Mouse (Mus musculus): ENCODE measurements around the gene Duoxa2.
A peak's percentile ranks its signal among the peaks of the same experiment; 100 is the strongest.
"Not testable (repeated sequence)": the region's sequence is repeated elsewhere in the genome, so short reads cannot be mapped to it uniquely, and the experiment has no call there.

Gene Duoxa2

GRCm38 (mm10) chr2:122309647-122310046 lies 10.9 kb downstream of the Duoxa2 start:
- no peak for DNase-seq

- DNase-seq: no peak
Observed at GRCm38 (mm10) chr2:122311561-122311960, 12.9 kb downstream of the Duoxa2 start.

GRCm38 (mm10) chr2:122312722-122313417 lies 14.2 kb downstream of the Duoxa2 start:
- DNase-seq: peak in 1 of 2 experiments; percentile 49

- no peak for DNase-seq
Observed at GRCm38 (mm10) chr2:122313536-122313935, 14.8 kb downstream of the Duoxa2 start, which contains the start of gene Duoxa1. Gene Duoxa1, minus strand, starts transcription at chr2:122313730.

- DNase-seq: no peak
Observed at GRCm38 (mm10) chr2:122315372-122315771, 16.7 kb downstream of the Duoxa2 start, which contains the start of gene Duox1. Gene Duox1, plus strand, starts transcription at chr2:122315672.

GRCm38 (mm10) chr2:122317384-122317783 lies 18.7 kb downstream of the Duoxa2 start:
- DNase-seq: no peak

- DNase-seq: no peak
Observed at GRCm38 (mm10) chr2:122323960-122324359, 25.3 kb downstream of the Duoxa2 start.

GRCm38 (mm10) chr2:122324586-122324985 lies 25.9 kb downstream of the Duoxa2 start:
- no peak for DNase-seq

GRCm38 (mm10) chr2:122325361-122325760 lies 26.7 kb downstream of the Duoxa2 start:
- no peak for DNase-seq

GRCm38 (mm10) chr2:122327986-122328385 lies 29.3 kb downstream of the Duoxa2 start:
- no peak for DNase-seq

- not testable (repeated sequence) for DNase-seq
Observed at GRCm38 (mm10) chr2:122330317-122330716, 31.6 kb downstream of the Duoxa2 start.

- DNase-seq: no peak
Observed at GRCm38 (mm10) chr2:122332222-122332621, 33.5 kb downstream of the Duoxa2 start.

GRCm38 (mm10) chr2:122334170-122334569 lies 35.5 kb downstream of the Duoxa2 start:
- DNase-seq: no peak

- no peak for DNase-seq
Observed at GRCm38 (mm10) chr2:122337291-122337690, 38.6 kb downstream of the Duoxa2 start.

- no peak for DNase-seq
Observed at GRCm38 (mm10) chr2:122345106-122345893, 46.6 kb downstream of the Duoxa2 start.

GRCm38 (mm10) chr2:122346164-122346563 lies 47.5 kb downstream of the Duoxa2 start:
- DNase-seq: not testable (repeated sequence)

- no peak for DNase-seq
Observed at GRCm38 (mm10) chr2:122347257-122347656, 48.6 kb downstream of the Duoxa2 start.

- peak; percentile 68 to 75 for DNase-seq
Observed at GRCm38 (mm10) chr2:122348531-122349131, 49.9 kb downstream of the Duoxa2 start.

- no peak for DNase-seq
Observed at GRCm38 (mm10) chr2:122349136-122349785, 50.6 kb downstream of the Duoxa2 start.

GRCm38 (mm10) chr2:122351156-122351930 lies 52.6 kb downstream of the Duoxa2 start:
- no peak for DNase-seq

GRCm38 (mm10) chr2:122351931-122352329 lies 53.2 kb downstream of the Duoxa2 start:
- DNase-seq: no peak

All from thymus, adult 18-20 months (tissue).